Mouse (Mus musculus) MEL (cell line): ENCODE results near the gene Nyap1. TPM values are rescaled to one million over a fixed set of nuclear protein-coding genes. Genes with fewer than 3 reads are reported as not detected.

ENCODE experiments used
- DNase-seq: peaks from one replicate; pipeline ENCODE4 v3.0.0; 2011; ENCODE audit warnings: low read depth, low spot score
- H3K27ac ChIP-seq: 2 replicates; pipeline ENCODE4 v1.5.1; 2012; ENCODE audit warnings: low read depth, mild to moderate bottlenecking, control low read depth, low read length, moderate library complexity; ENCODE audit not compliant: control insufficient read depth
- H3K27me3 ChIP-seq, 2 experiments: fragments of 150-350 bp in 1 of 2; sonication (generic) in 1 of 2; 2 replicates each; pipeline ENCODE4 v1.6.1; 2012; ENCODE audit warnings: low read length in 2 of 2, mild to moderate bottlenecking in 2 of 2, improper control_type of control experiment in 1 of 2, moderate library complexity in 1 of 2; ENCODE audit not compliant: insufficient read depth in 2 of 2, control insufficient read depth in 1 of 2
- H3K36me3 ChIP-seq, 2 experiments: 2 replicates each; pipeline ENCODE4 v1.6.1; 2012 to 2014; ENCODE audit warnings: low read length in 2 of 2, improper control_type of control experiment in 1 of 2, inconsistent platforms in 1 of 2, mild to moderate bottlenecking in 1 of 2; ENCODE audit not compliant: insufficient read depth in 2 of 2, control insufficient read depth in 1 of 2
- H3K4me1 ChIP-seq, 2 experiments: fragments of 150-350 bp in 1 of 2; sonication (generic) in 1 of 2; 2 replicates each; pipeline ENCODE4 v1.6.1; 2012; ENCODE audit warnings: low read length in 2 of 2, improper control_type of control experiment in 1 of 2, mild to moderate bottlenecking in 1 of 2; ENCODE audit not compliant: insufficient read depth in 2 of 2, control insufficient read depth in 1 of 2
- H3K4me3 ChIP-seq, 2 experiments: fragments of 150-350 bp in 1 of 2; sonication (generic) in 1 of 2; 2 replicates each; pipeline ENCODE4 v1.5.1; 2012; ENCODE audit warnings: low read depth in 2 of 2, low read length in 2 of 2, mild to moderate bottlenecking in 2 of 2, moderate library complexity in 2 of 2, control low read depth in 1 of 2, improper control_type of control experiment in 1 of 2; ENCODE audit not compliant: control insufficient read depth in 1 of 2, insufficient read depth in 1 of 2
- H3K79me2 ChIP-seq: 2 replicates; pipeline ENCODE4 v1.6.1; 2012; ENCODE audit warnings: mild to moderate bottlenecking, low read length, moderate library complexity; ENCODE audit not compliant: control insufficient read depth, poor library complexity, insufficient read depth
- H3K9ac ChIP-seq: 2 replicates; pipeline ENCODE4 v1.6.1; 2012; ENCODE audit warnings: low read depth, mild to moderate bottlenecking, control low read depth, low read length, moderate library complexity; ENCODE audit not compliant: control insufficient read depth, poor library complexity, severe bottlenecking
- H3K9me3 ChIP-seq: fragments of 150-350 bp; sonication (generic); replicated peaks from 2 replicates; pipeline ENCODE4 v1.6.1; 2012; ENCODE audit warnings: mild to moderate bottlenecking, low read length, improper control_type of control experiment, moderate library complexity; ENCODE audit not compliant: insufficient read depth
- BHLHE40 ChIP-seq: IDR thresholded peaks from 2 replicates; pipeline ENCODE4 v1.6.1; 2012; ENCODE audit warnings: low read depth, mild to moderate bottlenecking, inconsistent platforms, low read length, improper control_type of control experiment, borderline replicate concordance
- CHD2 ChIP-seq: IDR thresholded peaks from 2 replicates; pipeline ENCODE4 v1.6.1; 2011; ENCODE audit warnings: low read length, improper control_type of control experiment
- CTCF ChIP-seq, 3 experiments: IDR thresholded peaks in 2 of 3; conservative IDR thresholded peaks in 1 of 3; 2 replicates each; pipeline ENCODE4 v1.5.1; 2011 to 2012; ENCODE audit warnings: low read length in 3 of 3, low read depth in 2 of 3, mild to moderate bottlenecking in 2 of 3, improper control_type of control experiment in 1 of 3, inconsistent platforms in 1 of 3, mixed read lengths in 1 of 3, moderate library complexity in 1 of 3; ENCODE audit not compliant: control insufficient read depth in 1 of 3, insufficient read depth in 1 of 3, poor library complexity in 1 of 3, severe bottlenecking in 1 of 3
- EP300 ChIP-seq, 2 experiments: IDR thresholded peaks; 2 replicates each; pipeline ENCODE4 v1.6.1; 2011; ENCODE audit warnings: improper control_type of control experiment in 2 of 2, low read length in 2 of 2, low read depth in 1 of 2, mild to moderate bottlenecking in 1 of 2
- GABPA ChIP-seq: IDR thresholded peaks from 2 replicates; pipeline ENCODE4 v1.6.1; 2012; ENCODE audit warnings: low read depth, mild to moderate bottlenecking, inconsistent platforms, low read length, improper control_type of control experiment, moderate library complexity
- GATA1 ChIP-seq: IDR thresholded peaks from 2 replicates; pipeline ENCODE4 v1.6.1; 2011; ENCODE audit warnings: low read depth, low read length, improper control_type of control experiment
- JUND ChIP-seq: IDR thresholded peaks from 2 replicates; pipeline ENCODE4 v1.6.1; 2011; ENCODE audit warnings: low read depth, mild to moderate bottlenecking, improper control_type of control experiment, low read length
- KAT2A ChIP-seq: conservative IDR thresholded peaks from 2 replicates; pipeline ENCODE4 v1.6.1; 2012; ENCODE audit warnings: low read depth, low read length, improper control_type of control experiment, inconsistent platforms
- MAX ChIP-seq: IDR thresholded peaks from 2 replicates; pipeline ENCODE4 v1.6.1; 2011; ENCODE audit warnings: low read length, improper control_type of control experiment
- MEF2A ChIP-seq: IDR thresholded peaks from 2 replicates; pipeline ENCODE4 v1.6.1; 2014; ENCODE audit warnings: low read depth, mild to moderate bottlenecking, inconsistent platforms, low read length, improper control_type of control experiment; ENCODE audit not compliant: poor library complexity, insufficient replicate concordance, severe bottlenecking; ENCODE audit errors: extremely low read depth
- MXI1 ChIP-seq: IDR thresholded peaks from 2 replicates; pipeline ENCODE4 v1.6.1; 2011; ENCODE audit warnings: mild to moderate bottlenecking, low read depth, low read length, improper control_type of control experiment
- MYC ChIP-seq: IDR thresholded peaks from 2 replicates; pipeline ENCODE4 v1.6.1; 2011; ENCODE audit warnings: low read depth, mild to moderate bottlenecking, low read length, improper control_type of control experiment, moderate library complexity
- NELFE ChIP-seq: IDR thresholded peaks from 2 replicates; pipeline ENCODE4 v1.6.1; 2011; ENCODE audit warnings: low read depth, low read length, improper control_type of control experiment
- NRF1 ChIP-seq: IDR thresholded peaks from 2 replicates; pipeline ENCODE4 v1.6.1; 2014; ENCODE audit warnings: low read depth, mild to moderate bottlenecking, inconsistent platforms, low read length, improper control_type of control experiment, moderate library complexity; ENCODE audit not compliant: poor library complexity, insufficient read depth, severe bottlenecking
- POLR2A ChIP-seq, 2 experiments: IDR thresholded peaks; 2 replicates each; pipeline ENCODE4 v1.6.1; 2011 to 2012; ENCODE audit warnings: low read length in 2 of 2, mild to moderate bottlenecking in 2 of 2, control low read depth in 1 of 2, improper control_type of control experiment in 1 of 2, low read depth in 1 of 2, moderate library complexity in 1 of 2; ENCODE audit not compliant: control insufficient read depth in 1 of 2, insufficient read depth in 1 of 2, poor library complexity in 1 of 2
- POLR2AphosphoS5 ChIP-seq: IDR thresholded peaks from 2 replicates; pipeline ENCODE4 v1.6.1; 2012; ENCODE audit warnings: low read depth, borderline replicate concordance, mild to moderate bottlenecking, inconsistent platforms, low read length, moderate library complexity, mixed read lengths
- RAD21 ChIP-seq: IDR thresholded peaks from 2 replicates; pipeline ENCODE4 v1.6.1; 2011; ENCODE audit warnings: mild to moderate bottlenecking, low read depth, low read length, improper control_type of control experiment
- SMC3 ChIP-seq: IDR thresholded peaks from 2 replicates; pipeline ENCODE4 v1.6.1; 2011; ENCODE audit warnings: low read depth, low read length, improper control_type of control experiment
- TBP ChIP-seq: IDR thresholded peaks from 2 replicates; pipeline ENCODE4 v1.8.0; 2011; ENCODE audit warnings: low read depth, low read length, improper control_type of control experiment
- TCF12 ChIP-seq: IDR thresholded peaks from 2 replicates; pipeline ENCODE4 v1.6.1; 2014; ENCODE audit warnings: low read depth, mild to moderate bottlenecking, inconsistent platforms, low read length, improper control_type of control experiment, moderate library complexity
- USF1 ChIP-seq: IDR thresholded peaks from 2 replicates; pipeline ENCODE4 v1.6.1; 2014; ENCODE audit warnings: low read depth, mild to moderate bottlenecking, inconsistent platforms, low read length, improper control_type of control experiment, moderate library complexity
- USF2 ChIP-seq, 2 experiments: IDR thresholded peaks; 2 replicates each; pipeline ENCODE4 v1.6.1; 2011 to 2012; ENCODE audit warnings: improper control_type of control experiment in 2 of 2, low read length in 2 of 2, borderline replicate concordance in 1 of 2, inconsistent platforms in 1 of 2, low read depth in 1 of 2, mild to moderate bottlenecking in 1 of 2; ENCODE audit not compliant: insufficient read depth in 1 of 2
- ZC3H11A ChIP-seq: IDR thresholded peaks from 2 replicates; pipeline ENCODE4 v1.6.1; 2012; ENCODE audit warnings: low read depth, mild to moderate bottlenecking, inconsistent platforms, low read length, improper control_type of control experiment
- ZMIZ1 ChIP-seq: IDR thresholded peaks from 2 replicates; pipeline ENCODE4 v1.6.1; 2012; ENCODE audit warnings: low read depth, mild to moderate bottlenecking, inconsistent platforms, low read length, improper control_type of control experiment, moderate library complexity
- polyA plus RNA-seq, 2 experiments: library from polyadenylated mRNA; stranded (reverse) in 1 of 2; unstranded in 1 of 2; fragments of >175 nt in 1 of 2; fragments of >200 nt in 1 of 2; gene quantifications; 2 replicates each; pipeline versions ENCODE4 v1.2.1 to v1.2.4; 2012; ENCODE audit warnings: low replicate concordance in 2 of 2, low read depth in 1 of 2; ENCODE audit not compliant: insufficient read length in 2 of 2, insufficient read depth in 1 of 2, missing spikeins in 1 of 2
- total RNA-seq: library from RNA; depleted of rRNA; stranded (reverse); fragments of 300-350 nt; gene quantifications from 2 replicates; pipeline ENCODE4 v1.2.3, GENCODE M21; 2012

The Nyap1 gene
- total and polyA plus RNA-seq, 3 experiments = 0.39 to 1.1 TPM; not detected in 1

- peaks cover 0 to 5% of the 10 kb centered on the region in 2 experiments; a peak in 2 of 4 replicates for H3K36me3 ChIP-seq
- H3K27me3 ChIP-seq = no peaks in the 10 kb centered on the region
- no peaks in the 10 kb centered on the region for H3K9me3 ChIP-seq
- peak; percentile 82 for DNase-seq
- H3K79me2 ChIP-seq = no peaks in the 10 kb centered on the region
- peaks cover 8 to 16% of the 10 kb centered on the region in 2 experiments for H3K4me1 ChIP-seq
- no peak overlapping the region for H3K4me3 ChIP-seq
- H3K9ac ChIP-seq = no peak overlapping the region
- no peak overlapping the region for H3K27ac ChIP-seq
- no peak for TF ChIP-seq POLR2AphosphoS5
- no peak for TF ChIP-seq MEF2A
- peak; percentile 30; the same call in 1 of the 2 replicates for TF ChIP-seq SMC3
- TF ChIP-seq CTCF (IDR thresholded peaks at IDR 0.05 in 2 of 3, conservative IDR thresholded peaks at IDR 0.05 in 1 of 3; ENCODE audit: control insufficient read depth in 1 of 3, insufficient read depth in 1 of 3, low read depth in 2 of 3, low read length in 3 of 3, poor library complexity in 1 of 3, severe bottlenecking in 1 of 3) = peak; percentile 51 to 97 (median 79)
- peak; percentile 43 for TF ChIP-seq RAD21
Measured at GRCm38 (mm10) chr5:137770709-137771108, 29.3 kb upstream of the Nyap1 start.

DNA sequence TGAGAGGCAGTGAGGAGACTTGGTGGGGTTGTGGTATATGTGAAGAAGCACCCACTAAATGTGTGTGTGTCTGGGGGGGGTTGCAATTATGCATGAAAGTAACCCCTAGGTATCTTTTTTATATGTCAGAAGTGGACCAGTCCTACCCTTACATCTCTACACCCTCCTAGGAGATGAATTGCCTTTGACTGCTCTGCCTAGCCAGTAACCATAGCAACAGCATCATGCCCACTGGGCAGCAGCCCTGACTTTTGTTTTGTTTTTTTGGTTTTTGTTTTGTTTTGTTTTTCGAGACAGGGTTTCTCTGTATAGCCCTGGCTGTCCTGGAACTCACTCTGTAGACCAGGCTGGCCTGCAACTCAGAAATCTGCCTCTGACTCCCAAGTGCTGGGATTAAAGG lies 27.1 kb upstream of the Nyap1 start:
- TF ChIP-seq KAT2A (no peak), GATA1 (no peak), CTCF (IDR thresholded peaks at IDR 0.05 in 2 of 3, conservative IDR thresholded peaks at IDR 0.05 in 1 of 3; ENCODE audit: control insufficient read depth in 1 of 3, insufficient read depth in 1 of 3, low read depth in 2 of 3, low read length in 3 of 3, poor library complexity in 1 of 3, severe bottlenecking in 1 of 3) (no peak), USF1 (no peak), MAX (no peak), ZC3H11A (no peak)
- Histone ChIP-seq H3K36me3 (peaks cover 0 to 4% of the 10 kb centered on the region in 2 experiments; a peak in 2 of 4 replicates), H3K27me3 (no peaks in the 10 kb centered on the region), H3K79me2 (no peaks in the 10 kb centered on the region), H3K4me1 (peaks cover 5 to 14% of the 10 kb centered on the region in 2 experiments), H3K9ac (no peak overlapping the region), H3K4me3 (no peak overlapping the region), H3K9me3 (no peaks in the 10 kb centered on the region), H3K27ac (no peak overlapping the region)
- DNase-seq = no peak

GRCm38 (mm10) chr5:137766270-137766669 lies 24.9 kb upstream of the Nyap1 start:
- DNase-seq = peak; percentile 72
- Histone ChIP-seq H3K79me2 (no peaks in the 10 kb centered on the region), H3K4me3 (no peak overlapping the region), H3K9me3 (no peaks in the 10 kb centered on the region), H3K27me3 (no peaks in the 10 kb centered on the region), H3K36me3 (no peaks in the 10 kb centered on the region), H3K9ac (no peak overlapping the region), H3K27ac (no peak overlapping the region), H3K4me1 (no peaks in the 10 kb centered on the region)
- TF ChIP-seq POLR2AphosphoS5 = no peak
- TF ChIP-seq TBP = 0 out of 2 replicates have a peak, but pooled peaks have one; percentile 35
- TF ChIP-seq JUND = no peak
- no peak for TF ChIP-seq TCF12
- no peak for TF ChIP-seq ZMIZ1
- no peak for TF ChIP-seq MYC
- TF ChIP-seq MXI1 = no peak
- no peak for TF ChIP-seq NRF1
- no peak for TF ChIP-seq USF1
- no peak for TF ChIP-seq EP300 (IDR thresholded peaks at IDR 0.05; ENCODE audit: low read depth in 1 of 2, low read length in 2 of 2)
- TF ChIP-seq RAD21 = peak; percentile 82
- no peak for TF ChIP-seq MAX
- TF ChIP-seq CHD2 = peak; percentile 74
- no peak for TF ChIP-seq USF2 (IDR thresholded peaks at IDR 0.05; ENCODE audit: borderline replicate concordance in 1 of 2, insufficient read depth in 1 of 2, low read depth in 1 of 2, low read length in 2 of 2)
- no peak for TF ChIP-seq NELFE
- peak; percentile 69 for TF ChIP-seq ZC3H11A
- TF ChIP-seq POLR2A (IDR thresholded peaks at IDR 0.05; ENCODE audit: control insufficient read depth in 1 of 2, insufficient read depth in 1 of 2, low read depth in 1 of 2, low read length in 2 of 2, poor library complexity in 1 of 2) = no peak
- no peak for TF ChIP-seq GABPA
- peak; percentile 49; the same call in 1 of the 2 replicates for TF ChIP-seq BHLHE40
